Mouse (Mus musculus): ENCODE measurements around the gene Foxk1. TPM values are rescaled to one million over a fixed set of nuclear protein-coding genes. Genes with fewer than 3 reads are reported as not detected.

The Foxk1 gene
- total RNA-seq (2018; cell fraction: chromatin; rRNA removed), result 10 to 100 TPM in 14 of 26 experiments, 1 to 10 TPM in 12; 3.4 to 17.4 (median 11.5) TPM
- total RNA-seq (2018; cell fraction: cytosol; rRNA removed), result 10 to 100 TPM in 25 of 26 experiments, 1 to 10 TPM in 1; 9.9 to 19.0 (median 14.0) TPM
- 10 to 100 TPM in 18 of 26 experiments, 1 to 10 TPM in 8; 7.9 to 18.3 (median 12.9) TPM for total RNA-seq (2018; cell fraction: nucleus; rRNA removed)
- polyA plus RNA-seq (2018), result 8.6 to 10.0 TPM (median 9.3 TPM) in 3 replicates

- Histone ChIP-seq H3K79me2 (ENCODE audit: inconsistent target) (peaks cover 44% of the 10 kb centered on the region), H3K36me3 (ENCODE audit: inconsistent target) (no peaks in the 10 kb centered on the region), H3K4me3 (ENCODE audit: inconsistent target) (peak within 1 kb of the TSS; percentile 57), H3K27ac (peak within 1 kb of the TSS; percentile 39)
- 2% methylated on average over 60 of the region's 60 CpGs for WGBS (ENCODE audit: missing documents)
Measured at GRCm38 (mm10) chr5:142400981-142401640, at the start of gene Foxk1. TSS of gene Foxk1 (plus strand) at chr5:142401497.

GRCm38 (mm10) chr5:142352336-142352892, 48.9 kb upstream of the Foxk1 start:
- WGBS (ENCODE audit: missing documents), result 92% methylated on average over 5 of the region's 5 CpGs
- Histone ChIP-seq H3K4me3 (ENCODE audit: inconsistent target) (no peak overlapping the region), H3K27ac (no peak overlapping the region), H3K79me2 (ENCODE audit: inconsistent target) (no peaks in the 10 kb centered on the region), H3K36me3 (ENCODE audit: inconsistent target) (no peaks in the 10 kb centered on the region)

- no peak overlapping the region for H3K27ac ChIP-seq
- WGBS (ENCODE audit: missing documents), result 97% methylated on average over 3 of the region's 3 CpGs
- H3K4me3 ChIP-seq (ENCODE audit: inconsistent target), result no peak overlapping the region
- no peaks in the 10 kb centered on the region for H3K36me3 ChIP-seq (ENCODE audit: inconsistent target)
- H3K79me2 ChIP-seq (ENCODE audit: inconsistent target), result no peaks in the 10 kb centered on the region
Measured at GRCm38 (mm10) chr5:142355144-142355543, 46.2 kb upstream of the Foxk1 start.

GRCm38 (mm10) chr5:142361166-142361565, 40.1 kb upstream of the Foxk1 start:
- WGBS (ENCODE audit: missing documents), result 68% methylated on average over 5 of the region's 5 CpGs
- no peak overlapping the region for H3K4me3 ChIP-seq (ENCODE audit: inconsistent target)
- H3K79me2 ChIP-seq (ENCODE audit: inconsistent target), result no peaks in the 10 kb centered on the region
- H3K36me3 ChIP-seq (ENCODE audit: inconsistent target), result no peaks in the 10 kb centered on the region
- no peak overlapping the region for H3K27ac ChIP-seq

GRCm38 (mm10) chr5:142362894-142363293, 38.4 kb upstream of the Foxk1 start:
- Histone ChIP-seq H3K79me2 (ENCODE audit: inconsistent target) (no peaks in the 10 kb centered on the region), H3K4me3 (ENCODE audit: inconsistent target) (no peak overlapping the region), H3K27ac (no peak overlapping the region), H3K36me3 (ENCODE audit: inconsistent target) (no peaks in the 10 kb centered on the region)
- 82% methylated on average over 3 of the region's 3 CpGs for WGBS (ENCODE audit: missing documents)

GRCm38 (mm10) chr5:142364095-142364494, 37.2 kb upstream of the Foxk1 start:
- Histone ChIP-seq H3K4me3 (ENCODE audit: inconsistent target) (no peak overlapping the region), H3K27ac (no peak overlapping the region), H3K36me3 (ENCODE audit: inconsistent target) (no peaks in the 10 kb centered on the region), H3K79me2 (ENCODE audit: inconsistent target) (no peaks in the 10 kb centered on the region)
- WGBS (ENCODE audit: missing documents), result 92% methylated on average over 5 of the region's 5 CpGs

GRCm38 (mm10) chr5:142367085-142368081, 33.9 kb upstream of the Foxk1 start:
- Histone ChIP-seq H3K36me3 (ENCODE audit: inconsistent target) (no peaks in the 10 kb centered on the region), H3K27ac (peak overlapping the region; percentile 78), H3K4me3 (ENCODE audit: inconsistent target) (peak overlapping the region; percentile 71), H3K79me2 (ENCODE audit: inconsistent target) (no peaks in the 10 kb centered on the region)
- WGBS (ENCODE audit: missing documents), result under 1% methylated on average over 83 of the region's 83 CpGs

GRCm38 (mm10) chr5:142368122-142368521, 33.2 kb upstream of the Foxk1 start:
- WGBS (ENCODE audit: missing documents), result 10% methylated on average over 5 of the region's 5 CpGs
- Histone ChIP-seq H3K4me3 (ENCODE audit: inconsistent target) (peak overlapping the region; percentile 71), H3K36me3 (ENCODE audit: inconsistent target) (no peaks in the 10 kb centered on the region), H3K27ac (peak overlapping the region; percentile 78), H3K79me2 (ENCODE audit: inconsistent target) (no peaks in the 10 kb centered on the region)

GRCm38 (mm10) chr5:142370406-142371171, 30.7 kb upstream of the Foxk1 start:
- no peak overlapping the region for H3K4me3 ChIP-seq (ENCODE audit: inconsistent target)
- H3K27ac ChIP-seq, result no peak overlapping the region
- H3K79me2 ChIP-seq (ENCODE audit: inconsistent target), result no peaks in the 10 kb centered on the region
- no peaks in the 10 kb centered on the region for H3K36me3 ChIP-seq (ENCODE audit: inconsistent target)
- WGBS (ENCODE audit: missing documents), result 98% methylated on average over 4 of the region's 4 CpGs

GRCm38 (mm10) chr5:142371172-142372155, 29.8 kb upstream of the Foxk1 start:
- Histone ChIP-seq H3K27ac (no peak overlapping the region), H3K79me2 (ENCODE audit: inconsistent target) (no peaks in the 10 kb centered on the region), H3K36me3 (ENCODE audit: inconsistent target) (no peaks in the 10 kb centered on the region), H3K4me3 (ENCODE audit: inconsistent target) (no peak overlapping the region)
- WGBS (ENCODE audit: missing documents), result 49% methylated on average over 22 of the region's 24 CpGs

GRCm38 (mm10) chr5:142372207-142372606, 29.1 kb upstream of the Foxk1 start:
- 65% methylated on average over 6 of the region's 6 CpGs for WGBS (ENCODE audit: missing documents)
- H3K4me3 ChIP-seq (ENCODE audit: inconsistent target), result no peak overlapping the region
- no peak overlapping the region for H3K27ac ChIP-seq
- no peaks in the 10 kb centered on the region for H3K79me2 ChIP-seq (ENCODE audit: inconsistent target)
- H3K36me3 ChIP-seq (ENCODE audit: inconsistent target), result no peaks in the 10 kb centered on the region

- Histone ChIP-seq H3K79me2 (ENCODE audit: inconsistent target) (no peaks in the 10 kb centered on the region), H3K4me3 (ENCODE audit: inconsistent target) (no peak overlapping the region), H3K36me3 (ENCODE audit: inconsistent target) (no peaks in the 10 kb centered on the region), H3K27ac (no peak overlapping the region)
- 65% methylated on average over 7 of the region's 9 CpGs for WGBS (ENCODE audit: missing documents)
Measured at GRCm38 (mm10) chr5:142374343-142374742, 27.0 kb upstream of the Foxk1 start.

- H3K4me3 ChIP-seq (ENCODE audit: inconsistent target), result no peak overlapping the region
- H3K36me3 ChIP-seq (ENCODE audit: inconsistent target), result no peaks in the 10 kb centered on the region
- H3K27ac ChIP-seq, result peak overlapping the region; percentile 59
- WGBS (ENCODE audit: missing documents), result 90% methylated on average over 5 of the region's 5 CpGs
- no peaks in the 10 kb centered on the region for H3K79me2 ChIP-seq (ENCODE audit: inconsistent target)
Measured at GRCm38 (mm10) chr5:142375641-142376040, 25.7 kb upstream of the Foxk1 start.
